Mouse (Mus musculus) stomach, embryonic 16.5 days (tissue): ENCODE data around the gene Aftph. TPM values are rescaled to one million over a fixed set of nuclear protein-coding genes. Genes with fewer than 3 reads are reported as not detected.

Source experiments
- ATAC-seq: fragments of 200-750 bp; cut with Nextera tagmentation; 2 replicates; pipeline ENCODE4 v1.8.0; 2017; ENCODE audit warnings: moderate number of reproducible peaks, moderate TSS enrichment; ENCODE audit not compliant: insufficient read depth, low FRiP score
- H3K27ac ChIP-seq: fragments of 300-500 bp; sonication (generic); 2 replicates; pipeline ENCODE4 v1.5.1; 2014; ENCODE audit warnings: low read length
- H3K27me3 ChIP-seq: fragments of 300-500 bp; sonication (generic); 2 replicates; pipeline ENCODE4 v1.6.1; 2014; ENCODE audit warnings: low read length, control low read depth, mixed read lengths; ENCODE audit not compliant: control insufficient read depth, insufficient read depth
- H3K36me3 ChIP-seq: fragments of 300-500 bp; sonication (generic); 2 replicates; pipeline ENCODE4 v1.6.1; 2014; ENCODE audit warnings: low read length; ENCODE audit not compliant: control insufficient read depth, insufficient read depth
- H3K4me1 ChIP-seq: fragments of 300-500 bp; sonication (generic); 2 replicates; pipeline ENCODE4 v1.6.1; 2014; ENCODE audit warnings: low read length, control low read depth, mixed read lengths; ENCODE audit not compliant: control insufficient read depth, insufficient read depth
- H3K4me2 ChIP-seq: fragments of 300-500 bp; sonication (generic); 2 replicates; pipeline ENCODE4 v1.6.1; 2014; ENCODE audit warnings: low read depth, low read length, mixed read lengths
- H3K4me3 ChIP-seq: fragments of 300-500 bp; sonication (generic); replicated peaks from 2 replicates; pipeline ENCODE4 v1.5.1; 2014; ENCODE audit warnings: mild to moderate bottlenecking, low read length
- H3K9ac ChIP-seq: fragments of 300-500 bp; sonication (generic); 2 replicates; pipeline ENCODE4 v1.6.1; 2014; ENCODE audit warnings: low read length
- H3K9me3 ChIP-seq: fragments of 300-500 bp; sonication (generic); replicated peaks from 2 replicates; pipeline ENCODE4 v1.6.1; 2016; ENCODE audit warnings: low read length, control low read depth; ENCODE audit not compliant: control insufficient read depth
- WGBS: fragments of 180-500 bp; shearing (Covaris S2); extraction: QIAGEN DNeasy Blood & Tissue Kit; methylation state at CpG from one replicate; pipeline ENCODE4 v1.1.7; 2014; 5-methylcytosine and 5-hydroxymethylcytosine counted together
- polyA plus RNA-seq: library from polyadenylated mRNA; unstranded; fragments of >200 nt; fragmentation: Nextera tagmentation; extraction: Ambion mirVana; gene quantifications from 2 replicates; pipeline ENCODE4 v1.2.1, GENCODE M21; 2015

Gene Aftph
- polyA plus RNA-seq, 1 experiment from 2014 or later, result 24.2 TPM

GRCm38 (mm10) chr11:20680781-20681180, 60.6 kb downstream of the Aftph start:
- ATAC-seq, result no peak
- H3K4me2 ChIP-seq, result no peak overlapping the region
- H3K9ac ChIP-seq, result no peak overlapping the region
- WGBS, result 83% methylated on average over 5 of the region's 5 CpGs
- no peak overlapping the region for H3K4me3 ChIP-seq
- H3K4me1 ChIP-seq, result no peaks in the 10 kb centered on the region
- no peak overlapping the region for H3K27ac ChIP-seq
- no peaks in the 10 kb centered on the region; the same call in 1 of the 2 replicates for H3K36me3 ChIP-seq
- H3K9me3 ChIP-seq, result no peaks in the 10 kb centered on the region
- no peaks in the 10 kb centered on the region for H3K27me3 ChIP-seq

- ATAC-seq, result no peak
- WGBS, result 73% methylated on average over 2 of the region's 2 CpGs
Observed at GRCm38 (mm10) chr11:20679396-20679795, 62.0 kb downstream of the Aftph start.

GRCm38 (mm10) chr11:20672513-20672912, 68.9 kb downstream of the Aftph start:
- no peak overlapping the region for H3K4me3 ChIP-seq
- no peak overlapping the region for H3K27ac ChIP-seq
- H3K27me3 ChIP-seq, result no peaks in the 10 kb centered on the region
- H3K9ac ChIP-seq, result no peak overlapping the region
- H3K36me3 ChIP-seq, result no peaks in the 10 kb centered on the region
- H3K9me3 ChIP-seq, result no peaks in the 10 kb centered on the region
- H3K4me2 ChIP-seq, result no peak overlapping the region
- no peak for ATAC-seq
- no peaks in the 10 kb centered on the region; the same call in 1 of the 2 replicates for H3K4me1 ChIP-seq
- 69% methylated on average over 6 of the region's 6 CpGs for WGBS

More at GRCm38 (mm10) chr11:20679396-20679795, 62.0 kb downstream of the Aftph start:
- Histone ChIP-seq H3K9me3 (no peaks in the 10 kb centered on the region), H3K36me3 (no peaks in the 10 kb centered on the region; the same call in 1 of the 2 replicates), H3K27me3 (no peaks in the 10 kb centered on the region), H3K4me3 (no peak overlapping the region), H3K4me1 (no peaks in the 10 kb centered on the region), H3K9ac (no peak overlapping the region), H3K4me2 (no peak overlapping the region), H3K27ac (no peak overlapping the region)

- H3K27me3 ChIP-seq, result no peaks in the 10 kb centered on the region
- no peak overlapping the region for H3K4me3 ChIP-seq
- H3K9me3 ChIP-seq, result no peaks in the 10 kb centered on the region
- H3K4me1 ChIP-seq, result no peaks in the 10 kb centered on the region; the same call in 1 of the 2 replicates
- H3K4me2 ChIP-seq, result no peak overlapping the region
- WGBS, result 57% methylated on average over 6 of the region's 6 CpGs
- H3K27ac ChIP-seq, result no peak overlapping the region
- no peaks in the 10 kb centered on the region for H3K36me3 ChIP-seq
- no peak overlapping the region for H3K9ac ChIP-seq
- ATAC-seq, result no peak
Observed at GRCm38 (mm10) chr11:20671789-20672392, 69.5 kb downstream of the Aftph start.

- Histone ChIP-seq H3K27me3 (no peaks in the 10 kb centered on the region), H3K9me3 (no peaks in the 10 kb centered on the region), H3K9ac (no peak overlapping the region), H3K36me3 (no peaks in the 10 kb centered on the region), H3K27ac (no peak overlapping the region), H3K4me2 (no peak overlapping the region), H3K4me3 (no peak overlapping the region), H3K4me1 (no peaks in the 10 kb centered on the region; the same call in 1 of the 2 replicates)
- no peak for ATAC-seq
- WGBS, result 71% methylated on average over 9 of the region's 9 CpGs
Observed at GRCm38 (mm10) chr11:20664878-20665277, 76.5 kb downstream of the Aftph start.

GRCm38 (mm10) chr11:20663580-20664198, 77.7 kb downstream of the Aftph start:
- no peaks in the 10 kb centered on the region for H3K27me3 ChIP-seq
- peaks cover 3% of the 10 kb centered on the region; the same call in 1 of the 2 replicates for H3K4me1 ChIP-seq
- H3K4me2 ChIP-seq, result no peak overlapping the region
- no peak overlapping the region for H3K27ac ChIP-seq
- WGBS, result 43% methylated on average over 5 of the region's 5 CpGs
- H3K9ac ChIP-seq, result no peak overlapping the region
- no peaks in the 10 kb centered on the region for H3K36me3 ChIP-seq
- no peaks in the 10 kb centered on the region for H3K9me3 ChIP-seq
- no peak overlapping the region for H3K4me3 ChIP-seq
- ATAC-seq, result no peak

DNA sequence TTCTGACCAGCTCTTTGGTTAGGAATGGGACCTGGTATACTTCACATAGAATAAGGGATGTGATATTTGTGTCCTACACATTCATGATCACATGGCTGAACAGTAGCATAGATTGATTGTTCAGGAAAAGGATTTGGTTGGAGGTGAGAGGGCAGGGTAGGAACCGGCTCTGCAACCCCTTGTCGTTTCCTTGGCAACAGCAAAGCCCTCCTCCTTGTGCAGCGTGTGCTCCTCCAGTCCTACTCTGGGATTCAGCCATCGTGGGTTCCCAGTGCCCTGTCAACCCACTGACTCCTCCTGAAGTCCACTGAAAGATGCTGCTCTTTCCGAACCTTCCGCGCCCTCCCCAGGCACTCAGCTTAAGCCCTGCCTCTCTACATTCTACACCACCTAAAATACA, 78.6 kb downstream of the Aftph start:
- ATAC-seq, result no peak
- no peaks in the 10 kb centered on the region for H3K36me3 ChIP-seq
- no peak overlapping the region for H3K27ac ChIP-seq
- H3K4me3 ChIP-seq, result no peak overlapping the region
- H3K9ac ChIP-seq, result no peak overlapping the region
- no peaks in the 10 kb centered on the region for H3K27me3 ChIP-seq
- H3K4me2 ChIP-seq, result no peak overlapping the region
- no peaks in the 10 kb centered on the region for H3K9me3 ChIP-seq
- WGBS, result 56% methylated on average over 7 of the region's 7 CpGs
- H3K4me1 ChIP-seq, result peaks cover 3% of the 10 kb centered on the region; the same call in 1 of the 2 replicates

DNA sequence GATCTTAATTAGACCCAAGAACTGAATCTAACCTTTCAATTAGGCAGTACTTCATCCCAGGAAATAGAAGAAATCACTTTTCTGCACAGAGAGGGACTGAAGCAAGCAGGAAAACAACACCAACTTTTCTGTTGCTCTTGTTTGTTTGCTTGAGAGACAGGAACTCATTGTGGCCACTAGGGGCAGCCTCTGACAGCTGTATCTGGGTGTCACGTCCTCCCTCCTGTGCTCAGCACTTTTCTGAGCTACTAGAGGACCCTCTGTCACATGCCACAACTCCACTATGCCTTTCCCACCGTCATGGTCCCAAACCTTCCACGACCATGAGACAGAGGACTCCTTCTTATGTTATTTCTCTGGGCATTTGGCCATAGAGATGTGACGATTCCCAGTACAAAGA, 79.7 kb downstream of the Aftph start:
- no peaks in the 10 kb centered on the region for H3K36me3 ChIP-seq
- no peak overlapping the region for H3K4me2 ChIP-seq
- no peak overlapping the region for H3K27ac ChIP-seq
- H3K4me1 ChIP-seq, result peaks cover 8% of the 10 kb centered on the region
- no peak for ATAC-seq
- no peak overlapping the region for H3K4me3 ChIP-seq
- WGBS, result 35% methylated on average over 4 of the region's 4 CpGs
- H3K27me3 ChIP-seq, result no peaks in the 10 kb centered on the region
- H3K9ac ChIP-seq, result no peak overlapping the region
- H3K9me3 ChIP-seq, result no peaks in the 10 kb centered on the region

DNA sequence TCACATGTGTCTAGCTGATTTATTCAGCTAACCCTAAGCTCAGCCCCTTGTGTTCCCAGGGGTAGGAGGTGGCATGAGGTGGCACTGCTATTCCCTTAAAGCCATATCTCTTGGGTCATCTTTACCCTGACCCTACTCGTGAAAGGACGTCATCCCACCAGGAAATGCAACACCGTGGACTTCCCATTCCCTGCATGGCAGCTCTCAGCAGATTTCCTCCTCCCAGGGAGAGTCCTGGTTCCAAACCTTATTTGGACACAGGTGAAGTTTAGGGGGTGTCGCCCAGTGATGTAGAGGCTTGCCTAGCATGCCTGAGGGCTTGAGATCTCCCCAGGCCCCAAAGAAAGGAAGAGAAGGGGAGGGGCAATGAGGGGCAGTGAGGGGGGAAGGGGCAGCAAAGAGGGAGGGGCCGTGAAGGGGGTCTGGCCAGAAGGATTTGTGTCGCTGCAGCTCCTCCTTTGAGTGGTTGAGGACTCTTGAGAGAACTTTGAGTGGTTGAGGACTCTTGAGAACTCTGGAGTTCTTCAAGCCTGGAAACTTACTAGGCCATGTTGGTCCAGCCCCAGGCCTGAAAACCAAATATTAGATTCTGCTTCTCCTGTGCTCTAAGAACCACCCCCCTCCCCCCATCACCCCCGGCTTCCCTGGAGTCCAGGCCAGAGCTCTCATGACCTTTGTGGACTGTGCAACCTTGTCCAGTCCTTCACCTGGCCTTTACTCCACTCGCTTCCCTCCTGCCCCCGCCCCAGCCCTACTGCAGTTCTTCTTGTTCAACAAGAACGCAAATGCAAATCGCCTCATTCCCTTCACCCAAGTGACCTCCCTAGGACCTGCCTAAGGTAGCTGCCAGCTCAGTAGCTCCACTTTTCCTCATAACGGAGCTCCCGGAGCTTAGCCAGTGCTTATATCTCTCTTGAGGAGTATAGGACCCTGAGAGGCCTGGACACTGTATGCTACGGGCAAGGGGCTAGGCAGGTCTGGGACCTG, 81.0 kb downstream of the Aftph start:
- WGBS, result 64% methylated on average over 14 of the region's 14 CpGs
- H3K36me3 ChIP-seq, result no peaks in the 10 kb centered on the region
- H3K4me2 ChIP-seq, result no peak overlapping the region
- no peaks in the 10 kb centered on the region for H3K9me3 ChIP-seq
- peaks cover 21% of the 10 kb centered on the region for H3K4me1 ChIP-seq
- H3K27ac ChIP-seq, result no peak overlapping the region
- no peak overlapping the region for H3K9ac ChIP-seq
- no peak overlapping the region for H3K4me3 ChIP-seq
- no peak for ATAC-seq
- no peaks in the 10 kb centered on the region for H3K27me3 ChIP-seq
